ENCODE assay signal across 29 mouse cellular contexts in the genomic region with DNA sequence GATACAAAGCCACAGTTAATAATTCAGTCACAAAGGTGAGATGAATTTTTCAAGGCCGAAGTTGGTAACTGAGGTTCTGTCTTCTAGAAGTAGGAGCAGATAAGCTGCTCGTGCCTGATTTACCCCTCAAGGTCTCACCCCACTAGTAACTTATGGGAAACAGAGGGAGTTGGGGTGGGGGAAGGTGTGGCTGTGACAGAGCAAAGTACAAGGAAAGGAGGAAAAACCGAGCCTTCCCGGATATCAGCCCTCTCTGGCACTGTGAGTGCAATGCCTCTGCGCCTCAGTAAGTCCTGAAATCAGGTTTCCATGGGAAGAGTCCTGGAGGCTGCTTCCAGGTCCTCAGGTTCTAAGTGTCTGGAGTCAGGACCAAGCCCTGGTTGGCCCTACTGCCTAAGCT. TPM values are rescaled to one million over a fixed set of nuclear protein-coding genes. Genes with fewer than 3 reads are reported as not detected.
"Had no signal": no experiment of that assay in that cellular context is flagged by ENCODE, and none has a peak within 500 bp of the region (broad histone marks: within the 10 kb centered on the region; RNA-seq: fewer than 3 reads in every experiment).

No protein-coding gene starts in this region.

- H3K27me3 ChIP-seq: limb, embryonic 12.5 days; limb, embryonic 15.5 days; liver, embryonic 13.5 days; midbrain, embryonic 12.5 days; neural tube, embryonic 13.5 days had no signal

- H3K4me3 ChIP-seq: limb, embryonic 12.5 days; limb, embryonic 15.5 days; liver, embryonic 13.5 days; midbrain, embryonic 12.5 days; myocyte; neural tube, embryonic 13.5 days had no signal

- H3K27ac ChIP-seq: limb, embryonic 12.5 days; limb, embryonic 15.5 days; liver, embryonic 13.5 days; macrophage; midbrain, embryonic 12.5 days; neural tube, embryonic 13.5 days had no signal

- ATAC-seq: midbrain, embryonic 16.5 days had no signal

- H3K4me2 ChIP-seq: limb, embryonic 12.5 days; limb, embryonic 15.5 days; liver, embryonic 13.5 days; midbrain, embryonic 12.5 days; neural tube, embryonic 13.5 days had no signal

- H3K9me3 ChIP-seq: limb, embryonic 12.5 days; limb, embryonic 15.5 days; liver, embryonic 13.5 days; midbrain, embryonic 12.5 days; neural tube, embryonic 13.5 days had no signal

- H3K4me1 ChIP-seq: limb, embryonic 15.5 days; liver, embryonic 13.5 days had no signal

- DNase-seq: kidney, adult 18-20 months; kidney, postnatal 14 days; kidney, postnatal 4 days; left cerebral cortex, postnatal 4 days; liver, embryonic 13.5 days; lung, adult 2 months; lung, postnatal 14 days; retina, postnatal 1 day; right cerebral cortex, postnatal 25 days; thymus, adult 18-20 months; thymus, postnatal 36 days had no signal

- H3K36me3 ChIP-seq: limb, embryonic 12.5 days; midbrain, embryonic 12.5 days; neural tube, embryonic 13.5 days had no signal

- H3K9ac ChIP-seq: limb, embryonic 12.5 days; limb, embryonic 15.5 days; liver, embryonic 13.5 days; midbrain, embryonic 12.5 days; neural tube, embryonic 13.5 days had no signal

RNA-seq across cellular contexts. Expression of a gene that starts 37.5 kb away (rescaled TPM):
- total RNA-seq: megakaryocyte, adult 5-6 weeks; monocyte, adult 5-6 weeks; neutrophil, adult 5-6 weeks had no signal
- polyA plus RNA-seq: limb, embryonic 12.5 days; liver, embryonic 13.5 days; liver, embryonic 16.5 days; lung, embryonic 16.5 days; macrophage; midbrain, embryonic 12.5 days; neural tube, embryonic 13.5 days had no signal

RNA-seq across cellular contexts. Expression of a gene that starts 38.0 kb away (rescaled TPM):
- total RNA-seq: layer of hippocampus, adult 18-20 months; layer of hippocampus, postnatal 14 days; left cerebral cortex, adult 8-10 months; left cerebral cortex, postnatal 14 days; megakaryocyte, adult 5-6 weeks; monocyte, adult 5-6 weeks had no signal
- polyA plus RNA-seq: kidney, embryonic 16.5 days; limb, embryonic 12.5 days; liver, embryonic 13.5 days; liver, embryonic 16.5 days; lung, embryonic 16.5 days; macrophage; midbrain, embryonic 12.5 days; myocyte; neural tube, embryonic 13.5 days; spleen, adult 2 months had no signal

RNA-seq across cellular contexts. Expression of a gene that starts 52.8 kb away (rescaled TPM):
- total RNA-seq: layer of hippocampus, postnatal 14 days; left cerebral cortex, postnatal 14 days; megakaryocyte, adult 5-6 weeks; monocyte, adult 5-6 weeks; neutrophil, adult 5-6 weeks had no signal
- polyA plus RNA-seq: liver, embryonic 13.5 days; liver, embryonic 16.5 days; macrophage; neural tube, embryonic 13.5 days; spleen, adult 2 months had no signal

RNA-seq across cellular contexts. Expression of a gene that starts 54.7 kb away (rescaled TPM):
- total RNA-seq: layer of hippocampus, adult 18-20 months; layer of hippocampus, postnatal 14 days; megakaryocyte, adult 5-6 weeks; monocyte, adult 5-6 weeks; neutrophil, adult 5-6 weeks had no signal
- polyA plus RNA-seq: liver, embryonic 13.5 days; liver, embryonic 16.5 days; macrophage; spleen, adult 2 months had no signal
